Mouse (Mus musculus) brain, embryonic 14.5 days (tissue): ENCODE results near the gene Prkca.

ENCODE experiments used
- CTCF ChIP-seq: fragments of 200-500 bp; IDR thresholded peaks from 2 replicates; pipeline ENCODE4 v1.5.1; 2012; ENCODE audit warnings: inconsistent platforms, mild to moderate bottlenecking, moderate library complexity, borderline replicate concordance; ENCODE audit not compliant: insufficient read depth, insufficient read length; ENCODE audit errors: extremely low read depth
- POLR2A ChIP-seq: fragments of 200-500 bp; IDR thresholded peaks from 2 replicates; pipeline ENCODE4 v1.6.1; 2012; ENCODE audit warnings: mild to moderate bottlenecking, inconsistent platforms, borderline replicate concordance; ENCODE audit not compliant: poor library complexity, insufficient read depth, insufficient read length, severe bottlenecking; ENCODE audit errors: extremely low read depth

- TF ChIP-seq CTCF (no peak), POLR2A (no peak)
Observed at GRCm38 (mm10) chr11:107991990-107992389, 351.7 kb downstream of the Prkca start.
